Mouse (Mus musculus): ENCODE measurements at regions not wholly inside any gene's neighbourhood (a gene's known extent, or its start where the extent isn't known, plus 50 kb on each side); places are given as distances from the start of the nearest gene placed in this dataset.

DNA sequence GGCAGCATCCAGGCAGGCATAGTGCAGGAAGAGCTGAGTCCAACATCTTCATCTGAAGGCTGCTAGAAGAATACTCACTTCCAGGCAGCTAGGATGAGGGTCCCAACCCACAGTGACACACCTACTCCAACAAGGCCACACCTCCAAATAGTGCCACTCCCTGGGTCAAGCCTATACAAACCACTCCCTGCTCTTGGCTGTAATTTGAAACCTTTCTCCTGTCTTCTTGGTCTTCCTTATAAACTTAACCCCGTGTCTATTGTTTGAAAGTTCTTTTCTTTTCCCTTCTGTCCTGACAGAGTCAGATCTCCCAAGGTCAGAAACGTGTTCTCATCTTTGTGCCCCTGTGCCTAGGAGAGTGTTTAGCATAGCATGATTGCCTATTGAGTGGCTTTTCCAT lies 311.2 kb downstream of the Adgrl2 start:
- TF ChIP-seq CTCF (IDR thresholded peaks at IDR 0.05; ENCODE audit: extremely low read depth, insufficient read depth, low read length), result no peak
- TF ChIP-seq POLR2A (IDR thresholded peaks at IDR 0.05; ENCODE audit: extremely low read depth, insufficient read depth, low read length), result no peak
